Comparison of ENCODE assay signal across 9 mouse cellular contexts in the genomic region with DNA sequence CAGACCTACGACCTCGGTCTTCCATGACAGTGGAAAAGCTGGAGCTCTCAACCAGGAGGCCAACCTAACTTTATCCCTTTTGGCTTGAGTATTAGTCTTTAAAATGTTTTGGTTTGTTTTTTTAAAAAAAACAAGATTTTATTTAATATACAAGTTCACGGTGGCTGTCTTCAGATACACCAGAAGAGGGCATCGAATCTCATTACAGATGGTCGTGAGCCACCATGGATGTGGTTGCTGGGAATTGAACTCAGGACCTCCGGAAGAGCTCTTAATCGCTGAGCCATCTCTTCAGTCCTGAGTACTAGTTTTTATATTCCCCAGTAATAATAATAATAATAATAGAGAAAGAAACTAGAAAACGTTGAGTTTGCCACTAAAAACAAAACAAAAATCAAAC. TPM values are rescaled to one million over a fixed set of nuclear protein-coding genes. Genes with fewer than 3 reads are reported as not detected.
A peak's percentile ranks its signal among the peaks of the same experiment; 100 is the strongest.
DNase-seq lines count a peak whose midpoint lies in the region; ATAC-seq and TF ChIP-seq lines count a peak whose summit lies in the region.
"Had no signal": no experiment of that assay in that cellular context is flagged by ENCODE, and none has a peak within 500 bp of the region (broad histone marks: within the 10 kb centered on the region; RNA-seq: fewer than 3 reads in every experiment).

No protein-coding gene starts in this region.

- no peak for ATAC-seq in heart, postnatal 0 days (ENCODE audit: insufficient read depth, low read depth)
- ATAC-seq in hindbrain, embryonic 12.5 days (ENCODE audit: low FRiP score), result no peak
- no peak for ATAC-seq in midbrain, embryonic 12.5 days (ENCODE audit: low FRiP score, low read depth)

- H3K36me3 ChIP-seq in heart, postnatal 0 days (replicated peaks; ENCODE audit: control insufficient read depth, insufficient read depth, low read length), result peaks cover 32% of the 10 kb centered on the region
- H3K36me3 ChIP-seq in hindbrain, embryonic 12.5 days, result peaks cover 25% of the 10 kb centered on the region
- H3K36me3 ChIP-seq in midbrain, embryonic 12.5 days, result peaks cover 38% of the 10 kb centered on the region

- intact Hi-C loops in heart, postnatal 10 days (cut with DNase I), result loop anchor here (2.0 kb wide), 1 partner anchor 33 kb away; a partner anchor contains a TSS

- H3K9me3 ChIP-seq in heart, postnatal 0 days (replicated peaks; ENCODE audit: control insufficient read depth, low read length), result no peaks in the 10 kb centered on the region
- H3K9me3 ChIP-seq in hindbrain, embryonic 12.5 days (replicated peaks), result no peaks in the 10 kb centered on the region
- no peaks in the 10 kb centered on the region for H3K9me3 ChIP-seq in midbrain, embryonic 12.5 days

- TF ChIP-seq CTCF in heart, postnatal 0 days (IDR thresholded peaks at IDR 0.05; ENCODE audit: low read depth), result no peak

- no peak overlapping the region for H3K9ac ChIP-seq in heart, postnatal 0 days (replicated peaks; ENCODE audit: low read depth, low read length)
- H3K9ac ChIP-seq in hindbrain, embryonic 12.5 days, result peak overlapping the region; percentile 95; the same call in 1 of the 2 replicates
- peak overlapping the region; percentile 7 for H3K9ac ChIP-seq in midbrain, embryonic 12.5 days (replicated peaks)

- H3K4me1 ChIP-seq in heart, postnatal 0 days (ENCODE audit: control insufficient read depth, insufficient read depth), result peaks cover 19% of the 10 kb centered on the region; the same call in 1 of the 2 replicates
- peaks cover 26% of the 10 kb centered on the region for H3K4me1 ChIP-seq in hindbrain, embryonic 12.5 days
- H3K4me1 ChIP-seq in midbrain, embryonic 12.5 days, result peaks cover 33% of the 10 kb centered on the region

- no peaks in the 10 kb centered on the region for H3K27me3 ChIP-seq in heart, postnatal 0 days (ENCODE audit: control insufficient read depth, insufficient read depth, low read length)
- H3K27me3 ChIP-seq in hindbrain, embryonic 12.5 days, result no peaks in the 10 kb centered on the region
- no peaks in the 10 kb centered on the region for H3K27me3 ChIP-seq in midbrain, embryonic 12.5 days

- H3K4me2 ChIP-seq in heart, postnatal 0 days (ENCODE audit: low read depth, low read length), result peak overlapping the region; percentile 76
- peak overlapping the region; percentile 71 for H3K4me2 ChIP-seq in hindbrain, embryonic 12.5 days (replicated peaks)
- H3K4me2 ChIP-seq in midbrain, embryonic 12.5 days (replicated peaks), result peak overlapping the region; percentile 70

- 52% methylated on average over 8 of the region's 8 CpGs for WGBS in heart, postnatal 0 days
- WGBS in hindbrain, embryonic 12.5 days, result 64% methylated on average over 8 of the region's 8 CpGs
- WGBS in midbrain, embryonic 12.5 days, result 65% methylated on average over 8 of the region's 8 CpGs

- no peak for DNase-seq in heart, postnatal 0 days (ENCODE audit: low spot score)
- DNase-seq in heart, postnatal 10 days, result no peak
- DNase-seq in NIH3T3 (ENCODE audit: low read depth), result peak; percentile 36
- no peak for DNase-seq in cerebellum, postnatal 25 days
- DNase-seq in frontal cortex, adult 2 months (ENCODE audit: extremely low spot score in 1 of 2, low spot score in 1 of 2), result no peak
- DNase-seq in gastrocnemius, postnatal 10 days, result no peak

- H3K4me3 ChIP-seq in heart, postnatal 0 days (ENCODE audit: low read depth, low read length), result peak overlapping the region; percentile 89
- peak overlapping the region; percentile 99 for H3K4me3 ChIP-seq in hindbrain, embryonic 12.5 days
- peak overlapping the region; percentile 99 for H3K4me3 ChIP-seq in midbrain, embryonic 12.5 days

- H3K27ac ChIP-seq in heart, postnatal 0 days (ENCODE audit: low read depth), result no peak overlapping the region
- no peak overlapping the region for H3K27ac ChIP-seq in hindbrain, embryonic 12.5 days
- no peak overlapping the region for H3K27ac ChIP-seq in midbrain, embryonic 12.5 days (replicated peaks)

- no peak for TF ChIP-seq EP300 in heart, postnatal 0 days (IDR thresholded peaks at IDR 0.05; ENCODE audit: low read depth)

RNA-seq across cellular contexts. Expression of a gene that starts 2.0 kb away (rescaled TPM):
- 75.8 and 84.5 TPM in 2 replicates for total RNA-seq in heart, postnatal 0 days (2014; rRNA removed; ENCODE audit: low replicate concordance)
- polyA plus RNA-seq in heart, postnatal 0 days (2015; fragmentation: Nextera tagmentation; extraction: Ambion mirVana), result 19.9 and 21.1 TPM in 2 replicates
- total RNA-seq in heart, postnatal 10 days (2021), result 10 to 100 TPM; 73.6 to 77.1 TPM
- 113 and 121 TPM in 2 replicates for polyA plus RNA-seq in hindbrain, embryonic 12.5 days (2016; fragmentation: Nextera tagmentation; extraction: Ambion mirVana)
- polyA plus RNA-seq in midbrain, embryonic 12.5 days (2016; fragmentation: Nextera tagmentation; extraction: Ambion mirVana), result 115 and 123 TPM in 2 replicates
- polyA plus RNA-seq in frontal cortex, adult 2 months (2012; rRNA removed), result 140 and 147 TPM in 2 replicates
- total RNA-seq in gastrocnemius, postnatal 10 days (2021), result 10 to 100 TPM; 36.0 to 44.4 TPM

RNA-seq across cellular contexts. Expression of a gene that starts 32.3 kb away (rescaled TPM):
- 38.2 and 43.3 TPM in 2 replicates for total RNA-seq in heart, postnatal 0 days (2014; rRNA removed; ENCODE audit: low replicate concordance)
- polyA plus RNA-seq in heart, postnatal 0 days (2015; fragmentation: Nextera tagmentation; extraction: Ambion mirVana), result 7.6 TPM in 2 replicates
- 10 to 100 TPM; 17.7 to 19.7 TPM for total RNA-seq in heart, postnatal 10 days (2021)
- polyA plus RNA-seq in hindbrain, embryonic 12.5 days (2016; fragmentation: Nextera tagmentation; extraction: Ambion mirVana), result 6.7 and 7.6 TPM in 2 replicates
- 7.7 and 8.4 TPM in 2 replicates for polyA plus RNA-seq in midbrain, embryonic 12.5 days (2016; fragmentation: Nextera tagmentation; extraction: Ambion mirVana)
- polyA plus RNA-seq in frontal cortex, adult 2 months (2012; rRNA removed), result 16.3 and 17.5 TPM in 2 replicates
- total RNA-seq in gastrocnemius, postnatal 10 days (2021), result 10 to 100 TPM; 19.0 to 21.0 TPM

RNA-seq across cellular contexts. Expression of a gene that starts 34.2 kb away (rescaled TPM):
- 81.7 and 90.6 TPM in 2 replicates for total RNA-seq in heart, postnatal 0 days (2014; rRNA removed; ENCODE audit: low replicate concordance)
- polyA plus RNA-seq in heart, postnatal 0 days (2015; fragmentation: Nextera tagmentation; extraction: Ambion mirVana), result 41.8 and 44.5 TPM in 2 replicates
- total RNA-seq in heart, postnatal 10 days (2021), result 100 to 1,000 TPM; 121 to 139 TPM
- 3.0 and 3.7 TPM in 2 replicates for polyA plus RNA-seq in hindbrain, embryonic 12.5 days (2016; fragmentation: Nextera tagmentation; extraction: Ambion mirVana)
- 1.2 and 1.9 TPM in 2 replicates for polyA plus RNA-seq in midbrain, embryonic 12.5 days (2016; fragmentation: Nextera tagmentation; extraction: Ambion mirVana)
- polyA plus RNA-seq in frontal cortex, adult 2 months (2012; rRNA removed), result 141 and 182 TPM in 2 replicates
- total RNA-seq in gastrocnemius, postnatal 10 days (2021), result under 1 TPM; 0.40 to 0.79 TPM

RNA-seq across cellular contexts. Expression of a gene that starts 39.0 kb away (rescaled TPM):
- total RNA-seq in heart, postnatal 0 days (2014; rRNA removed; ENCODE audit: low replicate concordance), result not detected in 2 replicates
- polyA plus RNA-seq in heart, postnatal 0 days (2015; fragmentation: Nextera tagmentation; extraction: Ambion mirVana), result not detected in 2 replicates
- total RNA-seq in heart, postnatal 10 days (2021), result not detected
- polyA plus RNA-seq in hindbrain, embryonic 12.5 days (2016; fragmentation: Nextera tagmentation; extraction: Ambion mirVana), result 2.9 and 3.1 TPM in 2 replicates
- polyA plus RNA-seq in midbrain, embryonic 12.5 days (2016; fragmentation: Nextera tagmentation; extraction: Ambion mirVana), result 4.3 and 5.7 TPM in 2 replicates
- polyA plus RNA-seq in frontal cortex, adult 2 months (2012; rRNA removed), result not detected in 2 replicates
- not detected for total RNA-seq in gastrocnemius, postnatal 10 days (2021)
- polyA plus RNA-seq: urinary bladder, adult 2 months had no signal
